Mouse (Mus musculus) myocyte (in vitro differentiated cells): Measurements from ENCODE around the gene Bri3. TPM values are rescaled to one million over a fixed set of nuclear protein-coding genes. Genes with fewer than 3 reads are reported as not detected.

Experiments used
- H3K27me3 ChIP-seq: one replicate; pipeline ENCODE4 v1.6.1; 2011; ENCODE audit not compliant: control insufficient read depth, insufficient read depth, insufficient read length
- H3K36me3 ChIP-seq: one replicate; pipeline ENCODE4 v1.6.1; 2011; ENCODE audit not compliant: control insufficient read depth, insufficient read depth
- H3K4me2 ChIP-seq: one replicate; pipeline ENCODE4 v1.6.1; 2011; ENCODE audit warnings: low read depth, control low read depth
- H3K4me3 ChIP-seq: one replicate; pipeline ENCODE4 v1.5.1; 2011; ENCODE audit warnings: mild to moderate bottlenecking, control low read depth, moderate library complexity
- H3K79me2 ChIP-seq: one replicate; pipeline ENCODE4 v1.6.1; 2011; ENCODE audit not compliant: control insufficient read depth, insufficient read depth
- H3ac ChIP-seq: one replicate; pipeline ENCODE4 v1.6.1; 2011; ENCODE audit not compliant: control insufficient read depth, insufficient read length
- CEBPB ChIP-seq: IDR thresholded peaks from 2 replicates; pipeline ENCODE4 v1.6.1; 2011; ENCODE audit warnings: mild to moderate bottlenecking, moderate library complexity; ENCODE audit not compliant: poor library complexity, insufficient read depth, severe bottlenecking
- E2F4 ChIP-seq: IDR thresholded peaks from one replicate; pipeline ENCODE4 v1.6.1; 2011; ENCODE audit warnings: mild to moderate bottlenecking, control low read depth, moderate library complexity; ENCODE audit not compliant: insufficient read depth
- MAX ChIP-seq: IDR thresholded peaks from one replicate; pipeline ENCODE4 v1.6.1; 2011; ENCODE audit warnings: low read depth, mild to moderate bottlenecking, control low read depth
- MYOD1 ChIP-seq, 3 experiments: IDR thresholded peaks; one replicate each; pipeline ENCODE4 v1.6.1; 2011; ENCODE audit warnings: control low read depth in 2 of 3, low read depth in 2 of 3, mild to moderate bottlenecking in 2 of 3, moderate library complexity in 1 of 3; ENCODE audit not compliant: insufficient read length in 2 of 3, control insufficient read depth in 1 of 3
- MYOG ChIP-seq, 3 experiments: IDR thresholded peaks; one replicate each; pipeline ENCODE4 v1.6.1; 2011; ENCODE audit warnings: control low read depth in 2 of 3, low read depth in 2 of 3, mild to moderate bottlenecking in 2 of 3; ENCODE audit not compliant: insufficient read length in 2 of 3, control insufficient read depth in 1 of 3, insufficient read depth in 1 of 3
- POLR2A ChIP-seq: IDR thresholded peaks from one replicate; pipeline ENCODE4 v1.6.1; 2011; ENCODE audit warnings: low read depth, mild to moderate bottlenecking, control low read depth, moderate library complexity; ENCODE audit not compliant: insufficient read length
- POLR2AphosphoS2 ChIP-seq: IDR thresholded peaks from one replicate; pipeline ENCODE4 v1.6.1; 2011; ENCODE audit warnings: low read depth, control low read depth; ENCODE audit not compliant: insufficient read length
- REST ChIP-seq: IDR thresholded peaks from one replicate; pipeline ENCODE4 v1.6.1; 2011; ENCODE audit warnings: mild to moderate bottlenecking, control low read depth, moderate library complexity; ENCODE audit not compliant: insufficient read depth, insufficient read length
- SRF ChIP-seq: IDR thresholded peaks from one replicate; pipeline ENCODE4 v1.6.1; 2011; ENCODE audit warnings: low read depth; ENCODE audit not compliant: control insufficient read depth, insufficient read length
- TCF12 ChIP-seq: IDR thresholded peaks from one replicate; pipeline ENCODE4 v1.6.1; 2011; ENCODE audit warnings: mild to moderate bottlenecking, control low read depth; ENCODE audit not compliant: poor library complexity, insufficient read depth, severe bottlenecking
- TCF3 ChIP-seq: IDR thresholded peaks from one replicate; pipeline ENCODE4 v1.6.1; 2011; ENCODE audit warnings: low read depth, control low read depth; ENCODE audit not compliant: insufficient read length
- USF1 ChIP-seq: IDR thresholded peaks from one replicate; pipeline ENCODE4 v1.6.1; 2011; ENCODE audit warnings: low read depth, mild to moderate bottlenecking, control low read depth, moderate library complexity
- polyA plus RNA-seq: library from polyadenylated mRNA; unstranded; fragments of >200 nt; fragmentation: generic; extraction: Trizol; gene quantifications from one replicate; pipeline ENCODE4 v1.2.1, GENCODE M21; 2012; ENCODE audit warnings: missing spikeins

Gene Bri3
- polyA plus RNA-seq, 1 experiment: 153 TPM

DNA sequence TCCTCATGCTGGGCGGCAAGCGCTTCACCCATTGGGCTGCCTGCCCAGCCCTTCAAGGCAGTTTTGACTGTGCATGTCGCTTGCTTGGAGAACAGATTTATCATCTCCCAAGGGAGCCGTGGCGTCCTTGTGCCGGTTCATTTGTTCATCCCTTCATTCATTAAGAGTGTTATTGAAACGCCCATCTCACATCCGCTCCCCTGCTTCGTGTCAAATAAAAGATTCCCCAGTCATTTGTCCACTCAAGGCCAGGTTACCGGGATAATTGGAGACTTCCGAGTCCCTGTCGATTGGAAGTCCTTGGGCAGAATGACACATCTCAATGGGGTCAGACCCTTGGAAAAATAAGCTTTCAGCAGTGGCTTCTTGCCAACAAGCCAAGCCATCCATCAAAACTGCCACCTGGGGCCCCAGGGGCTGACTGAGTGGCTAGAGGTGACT lies 197.6 kb downstream of the Bri3 start:
- no peak overlapping the region for H3K4me2 ChIP-seq
- H3K4me3 ChIP-seq: no peak overlapping the region
- H3K79me2 ChIP-seq: no peaks in the 10 kb centered on the region
- no peak overlapping the region for H3ac ChIP-seq
- no peaks in the 10 kb centered on the region for H3K27me3 ChIP-seq
- TF ChIP-seq REST (no peak), SRF (no peak), E2F4 (no peak), MYOD1 (IDR thresholded peaks at IDR 0.05; ENCODE audit: control insufficient read depth in 1 of 3, insufficient read length in 2 of 3, low read depth in 2 of 3) (no peak), POLR2AphosphoS2 (no peak), TCF12 (no peak), USF1 (no peak), CEBPB (no peak), POLR2A (no peak), MAX (no peak), MYOG (IDR thresholded peaks at IDR 0.05; ENCODE audit: control insufficient read depth in 1 of 3, insufficient read depth in 1 of 3, insufficient read length in 2 of 3, low read depth in 2 of 3) (no peak), TCF3 (no peak)
- H3K36me3 ChIP-seq: no peaks in the 10 kb centered on the region

DNA sequence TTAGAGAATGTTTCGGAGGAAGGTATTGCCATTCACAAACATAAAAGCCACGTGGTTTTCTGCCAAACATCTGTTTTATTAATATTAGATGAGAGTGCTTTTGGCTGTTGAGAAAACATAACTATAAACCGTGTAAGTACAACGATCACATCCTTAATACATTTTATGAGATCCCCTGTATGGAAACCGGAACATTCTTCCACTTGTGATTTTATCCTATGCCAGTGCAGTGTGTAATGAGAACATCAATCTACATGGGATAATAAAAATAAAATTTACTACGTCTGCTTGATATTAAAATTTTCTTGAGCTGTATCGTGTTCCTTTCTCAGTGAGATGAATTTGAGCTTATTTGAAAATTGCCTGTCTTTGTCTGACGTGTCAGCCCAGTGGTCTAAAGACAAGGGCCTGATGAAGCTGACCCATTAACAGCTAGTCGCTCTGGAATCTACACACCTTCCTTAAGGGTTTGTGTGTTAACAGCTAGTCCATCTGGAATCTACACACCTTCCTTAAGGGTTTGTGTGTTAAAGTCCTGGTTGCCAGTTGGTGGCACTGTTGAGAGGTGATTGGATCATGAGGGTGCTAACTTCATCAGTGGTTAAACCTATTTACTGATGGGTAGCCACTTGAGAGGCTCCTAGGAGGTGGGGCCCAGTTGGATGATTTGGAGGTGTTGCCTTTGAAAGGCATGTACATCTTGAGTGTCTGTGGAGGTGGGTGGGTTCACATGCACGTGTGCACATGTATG lies 202.4 kb downstream of the Bri3 start:
- Histone ChIP-seq H3ac (no peak overlapping the region), H3K36me3 (no peaks in the 10 kb centered on the region), H3K79me2 (no peaks in the 10 kb centered on the region), H3K4me2 (no peak overlapping the region), H3K4me3 (no peak overlapping the region), H3K27me3 (no peaks in the 10 kb centered on the region)
- TF ChIP-seq POLR2AphosphoS2 (no peak), SRF (no peak), POLR2A (no peak), TCF12 (no peak), TCF3 (no peak), MAX (no peak), MYOG (IDR thresholded peaks at IDR 0.05; ENCODE audit: control insufficient read depth in 1 of 3, insufficient read depth in 1 of 3, insufficient read length in 2 of 3, low read depth in 2 of 3) (no peak), REST (no peak), CEBPB (no peak), E2F4 (no peak), USF1 (no peak), MYOD1 (IDR thresholded peaks at IDR 0.05; ENCODE audit: control insufficient read depth in 1 of 3, insufficient read length in 2 of 3, low read depth in 2 of 3) (no peak)

DNA sequence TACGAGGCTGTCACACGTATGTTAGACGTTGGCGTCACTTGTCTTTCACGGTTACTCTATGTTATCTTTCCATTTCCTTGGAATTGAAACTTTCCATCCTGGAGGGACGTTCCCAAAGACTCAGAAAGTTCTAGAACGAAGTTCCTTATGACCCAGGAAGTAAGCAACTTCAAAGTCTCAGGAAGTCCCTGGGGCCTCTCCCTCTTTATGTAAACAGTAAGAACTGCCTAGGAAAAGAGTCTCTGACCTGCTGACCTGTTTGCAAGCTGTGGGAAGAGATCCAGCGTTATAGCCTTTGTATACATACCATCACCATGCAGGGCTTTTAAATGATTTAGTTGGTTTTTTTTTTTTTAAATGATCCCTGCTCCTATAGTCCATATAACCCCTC lies 203.0 kb downstream of the Bri3 start:
- TF ChIP-seq E2F4 (no peak), TCF12 (no peak), REST (no peak), CEBPB (no peak), MYOG (IDR thresholded peaks at IDR 0.05; ENCODE audit: control insufficient read depth in 1 of 3, insufficient read depth in 1 of 3, insufficient read length in 2 of 3, low read depth in 2 of 3) (no peak), TCF3 (no peak), POLR2AphosphoS2 (no peak), MAX (no peak), SRF (no peak), POLR2A (no peak), MYOD1 (IDR thresholded peaks at IDR 0.05; ENCODE audit: control insufficient read depth in 1 of 3, insufficient read length in 2 of 3, low read depth in 2 of 3) (no peak), USF1 (no peak)
- H3K27me3 ChIP-seq: no peaks in the 10 kb centered on the region
- H3K4me2 ChIP-seq: no peak overlapping the region
- no peaks in the 10 kb centered on the region for H3K79me2 ChIP-seq
- H3K36me3 ChIP-seq: no peaks in the 10 kb centered on the region
- no peak overlapping the region for H3K4me3 ChIP-seq
- H3ac ChIP-seq: no peak overlapping the region

DNA sequence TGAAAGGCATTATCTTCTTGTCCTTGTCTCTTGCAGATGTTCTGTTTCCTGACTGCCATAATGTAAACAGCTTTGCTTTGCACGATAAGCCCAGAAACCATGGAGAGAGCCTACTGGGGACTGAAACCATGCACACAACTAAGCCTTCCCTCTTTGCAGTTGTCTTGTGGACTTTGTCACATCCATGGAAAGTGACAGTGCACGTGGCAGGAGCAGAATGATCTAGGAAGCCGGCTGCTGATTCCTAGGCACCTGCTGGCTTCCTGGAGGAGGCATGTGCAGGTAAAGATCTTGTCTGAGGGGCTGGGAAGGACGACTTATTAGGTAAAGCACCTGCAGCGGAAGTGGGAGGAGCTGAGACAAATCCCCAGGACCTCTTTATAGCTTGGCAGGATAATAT lies 203.7 kb downstream of the Bri3 start:
- Histone ChIP-seq H3K27me3 (no peaks in the 10 kb centered on the region), H3K36me3 (no peaks in the 10 kb centered on the region), H3K4me3 (no peak overlapping the region), H3K4me2 (no peak overlapping the region), H3ac (no peak overlapping the region), H3K79me2 (no peaks in the 10 kb centered on the region)
- no peak for TF ChIP-seq MYOG (IDR thresholded peaks at IDR 0.05; ENCODE audit: control insufficient read depth in 1 of 3, insufficient read depth in 1 of 3, insufficient read length in 2 of 3, low read depth in 2 of 3)
- no peak for TF ChIP-seq TCF12
- TF ChIP-seq MYOD1 (IDR thresholded peaks at IDR 0.05; ENCODE audit: control insufficient read depth in 1 of 3, insufficient read length in 2 of 3, low read depth in 2 of 3): no peak
- TF ChIP-seq USF1: no peak
